Mouse (Mus musculus) CD4-positive, CD25-positive, alpha-beta regulatory T cell (primary cell): Measurements from ENCODE around the gene Olfr285. TPM values are rescaled to one million over a fixed set of nuclear protein-coding genes. Genes with fewer than 3 reads are reported as not detected.

Source experiments
- polyA plus RNA-seq: library from polyadenylated mRNA; unstranded; fragments of 100-300 nt; shearing (Covaris generic); gene quantifications from one replicate; pipeline ENCODE4 v1.2.1, GENCODE M21; 2017

The Olfr285 gene
- polyA plus RNA-seq: not detected

DNA sequence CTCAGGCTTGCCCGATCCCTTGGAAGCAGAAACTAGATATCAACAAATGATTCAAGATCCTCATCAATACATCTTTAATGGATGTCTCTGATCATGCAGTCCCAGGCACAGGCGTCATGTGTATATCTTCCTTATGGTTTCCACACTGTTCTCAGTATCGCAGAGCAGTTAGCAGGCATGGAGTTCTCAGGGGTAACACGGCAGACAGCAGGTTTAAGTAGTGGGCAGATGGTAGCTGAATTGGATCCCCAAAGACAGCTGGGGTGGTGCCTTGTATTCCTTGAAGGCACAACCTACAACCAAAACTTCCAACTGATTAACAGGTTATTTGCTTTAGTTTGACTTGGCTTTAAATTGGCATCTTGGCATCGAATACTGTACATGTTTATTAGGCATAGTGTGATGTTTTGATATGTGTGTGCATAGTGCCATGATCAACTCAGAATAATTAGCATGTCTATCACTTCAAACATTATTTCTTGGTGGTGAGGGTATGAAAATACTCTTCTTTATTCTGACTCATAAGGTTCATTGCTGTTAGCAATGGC, at the start of gene Olfr285:
Olfr285 (minus strand) TSS at position 177 of the 548 bp plus-strand sequence.

DNA sequence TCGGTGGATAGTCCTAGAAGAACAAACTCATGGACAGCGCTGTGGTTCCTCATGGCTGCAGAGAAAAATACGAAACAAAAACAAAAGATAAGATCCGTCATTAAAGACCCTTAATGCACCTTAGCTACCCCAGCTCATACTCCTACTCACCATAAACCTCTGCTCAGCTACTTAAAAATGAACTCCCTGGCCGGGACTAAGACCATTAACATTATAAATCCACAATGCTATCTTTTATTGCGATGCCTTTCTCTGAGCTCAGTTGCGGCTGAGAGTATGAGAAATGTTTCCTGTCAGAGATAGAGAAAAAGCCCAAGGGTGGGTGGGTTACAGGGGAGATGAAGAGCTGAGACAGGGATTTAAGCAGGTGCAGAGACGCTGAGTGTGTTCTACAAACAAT, 23.7 kb upstream of the Olfr285 start, which contains the start of gene Olfr284:
Olfr284 (minus strand) TSS at position 101 of the 400 bp plus-strand sequence.

DNA sequence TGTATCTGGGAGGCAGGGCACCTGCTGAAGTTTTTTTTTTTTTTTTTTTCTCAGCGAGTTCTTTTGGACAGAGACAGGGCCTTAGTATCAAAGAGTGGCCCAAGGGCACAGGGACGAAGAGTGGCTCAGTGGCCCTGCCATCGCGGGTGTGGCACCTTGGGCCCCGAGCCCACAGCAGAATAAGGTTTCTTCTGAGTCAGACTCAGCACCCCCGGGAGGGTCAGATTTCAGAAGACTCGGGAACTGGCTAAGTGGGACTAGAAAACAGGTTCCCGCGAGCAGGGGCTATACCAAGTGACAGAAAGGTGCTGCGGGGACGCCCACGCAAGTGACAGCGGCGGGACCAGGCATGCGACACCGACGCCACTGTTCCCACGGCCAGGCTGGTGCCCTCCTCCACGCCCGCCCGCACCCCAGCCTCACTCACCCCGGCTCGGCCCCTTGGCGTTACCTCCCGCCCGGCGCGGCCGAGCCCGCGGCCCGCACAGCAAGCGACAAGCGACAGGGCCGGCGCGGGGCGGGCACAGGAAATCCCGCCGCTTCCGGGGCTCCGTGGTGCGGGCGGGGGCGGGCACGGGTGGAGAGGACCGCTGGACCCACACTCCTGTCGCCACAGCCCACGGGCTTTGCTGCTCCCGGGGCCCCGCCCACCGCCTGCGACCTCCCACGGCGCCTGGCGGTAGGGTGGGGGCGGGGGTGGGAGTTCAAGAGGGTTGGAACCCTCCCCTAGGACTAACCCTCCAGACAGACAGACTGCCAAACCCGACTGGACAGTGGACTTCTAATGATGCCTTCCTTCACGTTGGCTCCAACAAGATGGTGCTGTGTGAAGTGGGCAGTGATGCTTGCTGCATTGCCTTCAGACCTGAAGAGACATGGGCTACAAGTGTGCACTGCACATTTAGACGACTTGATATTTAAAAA, 21.3 kb downstream of the Olfr285 start, which contains the start of gene Zfp641:
Zfp641 (minus strand) TSS at position 534 of the 924 bp plus-strand sequence.

Other genes starting within 250 kb of the Olfr285 start
- 12.7 TPM for gene Pfkm, start 224.8 kb downstream of the Olfr285 start, polyA plus RNA-seq
- 45.7 TPM for gene Senp1, start 223.6 kb downstream of the Olfr285 start, polyA plus RNA-seq
- gene Asb8, start 151.7 kb downstream of the Olfr285 start, polyA plus RNA-seq: 40.0 TPM
- 0.07 TPM for gene Ccdc184, start 150.2 kb downstream of the Olfr285 start, polyA plus RNA-seq
- gene Olfr288, start 121.8 kb downstream of the Olfr285 start, polyA plus RNA-seq: not detected
- gene Gm44579, start 96.4 kb downstream of the Olfr285 start, polyA plus RNA-seq: not detected
- not detected for gene Olfr287, start 96.3 kb downstream of the Olfr285 start, polyA plus RNA-seq
- 0.07 TPM for gene Olfr286, start 82.9 kb downstream of the Olfr285 start, polyA plus RNA-seq
- gene H1fnt, start 60.1 kb downstream of the Olfr285 start, polyA plus RNA-seq: not detected
- gene Zfp641, start 21.2 kb downstream of the Olfr285 start, polyA plus RNA-seq: not detected
- not detected for gene Olfr284, start 23.6 kb upstream of the Olfr285 start, polyA plus RNA-seq
- gene Olfr283, start 63.6 kb upstream of the Olfr285 start, polyA plus RNA-seq: not detected
- gene Olfr282, start 113.9 kb upstream of the Olfr285 start, polyA plus RNA-seq: not detected
- gene Olfr281, start 135.2 kb upstream of the Olfr285 start, polyA plus RNA-seq: 0.05 TPM
- gene OR5BS1P, start 152.5 kb upstream of the Olfr285 start, polyA plus RNA-seq: not detected
- 0.24 TPM for gene Lalba, start 165.4 kb upstream of the Olfr285 start, polyA plus RNA-seq
- 0.11 TPM for gene Olfr279, start 175.0 kb upstream of the Olfr285 start, polyA plus RNA-seq
- gene Kansl2, start 216.9 kb upstream of the Olfr285 start, polyA plus RNA-seq: 113 TPM